Mouse (Mus musculus): ENCODE results near the gene Wdr92.
"Not testable (repeated sequence)": the region's sequence is repeated elsewhere in the genome, so short reads cannot be mapped to it uniquely, and the experiment has no call there.

The Wdr92 gene

GRCm38 (mm10) chr11:17211258-17212140, 29.6 kb downstream of the Wdr92 start, which contains the start of gene Pno1:
Gene Pno1, minus strand, starts transcription at chr11:17211568.
- peak; percentile 97 for DNase-seq (ENCODE audit: low spot score)

DNA sequence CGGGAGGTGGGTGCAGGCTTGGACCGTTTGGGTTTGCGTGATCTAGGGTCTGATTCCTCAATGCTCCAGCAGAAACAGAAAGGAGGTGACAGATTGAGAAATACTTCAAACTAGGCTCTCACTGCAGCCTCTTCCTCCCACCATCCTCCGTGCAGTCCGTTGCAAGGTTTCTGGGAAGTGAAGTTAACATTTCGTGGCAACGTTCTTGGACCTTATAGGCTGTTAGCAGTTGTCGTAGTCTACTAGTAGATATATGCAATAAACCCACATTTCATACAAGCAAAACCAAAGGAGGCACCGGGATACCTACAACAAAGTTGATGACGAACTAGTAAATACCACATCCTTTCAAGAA, 30.2 kb downstream of the Wdr92 start:
- DNase-seq (ENCODE audit: low spot score): no peak

DNA sequence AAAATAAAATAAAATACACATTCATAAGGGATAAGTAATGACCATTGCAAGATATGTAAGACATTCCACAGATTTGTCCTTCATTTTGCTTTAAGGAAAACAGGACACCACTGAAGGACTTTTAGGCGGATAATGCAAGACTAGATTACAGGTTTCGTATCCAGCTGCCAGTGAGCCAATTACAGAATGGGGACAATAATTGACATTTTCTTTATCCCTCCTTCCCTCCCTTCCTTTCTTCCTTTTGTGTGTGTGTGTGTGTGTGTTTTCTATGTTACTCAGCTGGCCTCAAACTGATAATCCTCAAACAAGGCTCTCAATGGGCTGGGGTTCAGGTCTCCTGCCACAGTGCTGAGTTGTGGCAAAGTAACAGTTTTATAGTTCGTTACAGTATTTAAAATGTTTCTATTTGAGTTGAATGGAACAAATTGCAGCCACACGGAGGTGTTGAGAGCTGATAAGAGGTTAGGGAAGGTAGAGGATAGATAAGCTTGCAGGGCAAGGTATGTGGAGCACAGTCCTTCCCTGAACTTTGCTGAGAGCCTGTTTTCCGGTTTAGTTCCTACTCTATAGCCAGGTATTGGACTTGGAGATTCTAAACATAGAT, 31.1 kb downstream of the Wdr92 start:
- no peak for DNase-seq (ENCODE audit: low spot score)

DNA sequence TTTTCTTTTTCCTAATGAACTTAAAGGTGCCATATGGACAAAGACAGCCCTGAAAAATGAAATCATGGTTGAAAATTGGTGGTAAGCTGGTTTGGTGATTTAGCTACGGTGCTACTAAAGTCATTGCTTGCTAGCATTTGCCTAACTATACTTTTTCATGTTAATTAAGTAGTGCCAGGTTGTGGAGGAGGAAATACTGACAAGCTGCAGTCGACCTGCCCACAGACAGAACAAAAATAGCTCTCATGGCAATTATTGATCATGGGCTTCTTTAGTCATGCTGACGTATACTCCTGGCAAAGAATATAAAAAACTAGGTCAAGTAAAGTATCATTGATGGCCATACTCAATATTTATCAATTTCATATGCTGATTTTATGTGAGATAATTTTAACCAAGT, 33.6 kb downstream of the Wdr92 start:
- DNase-seq (ENCODE audit: low spot score): no peak

- no peak for DNase-seq (ENCODE audit: low spot score)
Measured at GRCm38 (mm10) chr11:17221126-17221525, 39.2 kb downstream of the Wdr92 start.

GRCm38 (mm10) chr11:17232792-17233191, 50.9 kb downstream of the Wdr92 start:
- no peak for DNase-seq (ENCODE audit: low spot score)

DNA sequence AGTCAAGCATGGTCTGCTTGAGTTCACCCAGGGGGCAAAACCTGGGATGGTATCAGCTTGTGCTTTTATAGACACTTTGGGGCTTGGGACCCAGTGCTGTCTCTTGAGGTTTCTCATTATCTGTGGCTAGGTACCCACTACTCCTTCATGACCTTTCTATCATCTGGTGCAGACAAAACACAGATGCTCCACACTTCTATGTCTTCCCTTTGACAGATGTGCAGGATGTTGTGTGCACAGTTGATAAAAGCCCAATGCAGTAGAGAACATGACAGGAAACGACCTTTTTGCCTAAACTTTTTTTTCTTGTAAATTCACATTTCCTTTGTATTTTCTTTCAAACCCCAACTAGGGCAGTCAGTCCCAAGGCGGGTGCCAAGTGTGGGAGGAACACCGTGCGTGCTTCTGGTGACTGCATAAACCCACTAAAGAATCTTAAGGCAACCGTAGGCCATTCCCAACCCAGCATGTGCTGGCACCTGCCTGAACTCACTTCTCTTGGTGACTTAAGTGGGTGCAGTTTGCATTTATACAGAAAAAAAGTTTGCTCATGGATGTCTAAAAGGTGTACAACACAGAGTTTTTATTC, 54.6 kb downstream of the Wdr92 start:
- no peak for DNase-seq (ENCODE audit: low spot score)

DNA sequence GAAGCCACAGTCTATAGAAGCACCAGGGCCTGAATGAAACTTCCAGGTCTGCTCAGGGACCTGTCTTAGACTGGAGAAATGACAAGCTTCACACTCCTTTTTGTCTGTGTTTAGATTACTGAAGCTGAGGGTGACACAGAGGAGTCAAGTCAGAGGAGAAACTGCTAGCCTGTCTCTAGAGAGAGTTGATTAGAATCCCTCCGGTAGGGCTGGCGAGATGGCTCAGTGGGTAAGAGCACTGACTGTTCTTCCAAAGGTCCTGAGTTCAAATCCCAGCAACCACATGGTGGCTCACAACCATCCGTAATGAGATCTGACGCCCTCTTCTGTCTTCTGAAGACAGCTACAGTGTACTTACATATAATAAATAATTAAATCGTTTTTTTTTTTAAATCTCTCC, 56.7 kb downstream of the Wdr92 start:
- not testable (repeated sequence) for DNase-seq (ENCODE audit: low spot score)

DNA sequence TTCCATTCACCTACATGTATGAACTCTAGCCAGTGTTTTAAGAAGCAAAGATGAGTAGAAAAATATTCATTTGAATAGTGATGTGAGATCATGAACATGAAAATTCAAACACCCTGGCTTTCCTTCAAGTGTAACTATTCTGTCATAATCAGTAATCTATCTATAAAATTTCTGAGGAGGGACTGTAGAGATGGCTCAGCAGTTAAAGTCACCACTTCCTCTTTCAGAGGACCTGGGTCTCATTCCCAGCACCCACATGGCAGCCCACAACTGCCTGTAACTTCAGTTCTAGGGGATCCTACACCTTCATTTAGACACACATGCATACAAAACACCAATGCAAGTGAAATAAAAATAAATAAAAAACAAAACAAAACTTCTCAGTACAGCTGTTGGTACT, 66.8 kb downstream of the Wdr92 start:
- DNase-seq (ENCODE audit: low spot score): no peak

DNA sequence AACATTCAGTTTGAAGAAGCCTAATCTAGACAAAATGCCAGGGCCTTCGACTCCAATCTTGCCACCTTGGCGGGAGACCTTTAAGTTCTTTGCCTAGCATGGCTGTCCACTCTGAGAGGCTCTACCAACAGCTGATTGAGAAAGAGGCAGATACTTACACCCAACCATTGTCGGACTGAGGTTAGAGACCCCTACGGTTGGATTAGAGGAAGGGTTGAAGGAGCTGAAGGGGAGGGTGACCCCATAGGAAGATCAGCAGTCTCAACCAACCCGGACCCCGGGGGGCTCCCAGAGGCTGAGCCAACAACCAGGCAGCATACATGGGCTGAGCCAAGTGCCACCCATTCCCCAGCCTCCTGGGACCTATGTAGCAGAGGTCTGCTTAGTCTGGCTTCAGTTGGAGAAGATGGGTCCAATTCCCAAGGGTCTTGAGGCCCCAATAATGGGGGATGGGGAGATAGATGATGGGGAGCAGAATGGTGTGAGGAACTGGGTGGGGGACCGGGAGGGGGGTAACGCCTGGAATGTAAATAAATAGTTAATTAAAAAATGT, 75.0 kb downstream of the Wdr92 start:
- DNase-seq (ENCODE audit: low spot score): peak; percentile 21

GRCm38 (mm10) chr11:17257443-17257842, 75.5 kb downstream of the Wdr92 start, which contains the start of gene C1d:
Gene C1d, plus strand, starts transcription at chr11:17257579.
- DNase-seq (ENCODE audit: low spot score): peak; percentile 95

DNA sequence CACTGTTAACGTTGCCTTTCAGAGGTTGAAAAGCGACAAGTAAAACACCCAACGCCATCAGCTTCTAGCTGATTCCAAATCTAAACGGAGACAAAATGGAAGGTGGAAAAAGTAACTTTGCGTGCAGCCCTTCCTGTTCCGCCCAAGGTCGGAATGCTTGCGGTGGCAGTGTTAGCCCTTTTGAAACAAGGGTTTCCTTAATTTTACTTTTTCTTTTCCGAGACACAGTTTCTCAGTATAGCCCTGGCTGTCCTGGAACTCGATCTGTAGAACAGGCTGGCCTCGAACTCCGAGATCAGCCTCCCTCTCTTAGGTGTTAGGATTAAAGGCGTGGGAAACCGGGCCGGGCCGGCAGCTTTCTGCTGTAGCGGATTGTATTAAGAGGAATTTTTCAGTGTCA, 76.0 kb downstream of the Wdr92 start:
- DNase-seq (ENCODE audit: low spot score): peak; percentile 28

DNA sequence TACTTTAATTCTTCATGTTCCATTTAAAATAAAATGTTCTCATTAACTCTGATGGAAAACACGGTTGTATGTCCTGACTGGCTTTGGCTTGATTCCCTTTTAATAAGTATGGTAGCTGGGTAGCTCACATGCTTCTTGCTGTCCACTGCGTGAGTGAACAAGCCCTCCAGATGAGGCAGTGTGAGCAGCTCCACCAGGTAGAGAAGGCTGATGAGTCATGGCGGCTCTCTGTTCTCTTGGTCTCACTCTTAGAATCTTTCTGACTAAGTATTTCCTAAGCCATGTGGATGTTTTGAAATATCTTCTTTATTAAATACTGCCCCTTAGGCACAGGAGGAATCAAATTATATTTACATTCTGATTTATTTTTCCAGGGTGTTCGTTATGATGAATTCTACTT, 85.3 kb downstream of the Wdr92 start:
- no peak for DNase-seq (ENCODE audit: low spot score)

DNA sequence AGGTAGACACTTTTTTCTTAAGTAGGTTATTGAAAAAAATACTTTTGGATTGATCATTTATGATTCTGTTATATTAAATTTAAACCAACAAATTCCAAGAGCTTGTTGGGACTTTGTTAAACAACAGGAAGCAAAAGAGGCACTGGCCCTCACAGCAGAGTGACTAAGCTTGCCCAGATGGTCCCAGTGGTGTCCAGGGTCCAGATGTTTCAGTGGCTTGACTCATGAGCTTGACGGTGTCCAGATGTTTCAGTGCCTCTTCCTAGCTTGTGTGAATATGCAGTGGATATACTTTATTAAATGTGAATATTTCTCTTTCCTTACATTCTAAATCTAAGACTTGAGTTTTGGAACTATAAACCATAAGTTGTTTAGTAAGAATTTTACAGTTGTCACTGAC, 86.9 kb downstream of the Wdr92 start:
- DNase-seq (ENCODE audit: low spot score): no peak

DNA sequence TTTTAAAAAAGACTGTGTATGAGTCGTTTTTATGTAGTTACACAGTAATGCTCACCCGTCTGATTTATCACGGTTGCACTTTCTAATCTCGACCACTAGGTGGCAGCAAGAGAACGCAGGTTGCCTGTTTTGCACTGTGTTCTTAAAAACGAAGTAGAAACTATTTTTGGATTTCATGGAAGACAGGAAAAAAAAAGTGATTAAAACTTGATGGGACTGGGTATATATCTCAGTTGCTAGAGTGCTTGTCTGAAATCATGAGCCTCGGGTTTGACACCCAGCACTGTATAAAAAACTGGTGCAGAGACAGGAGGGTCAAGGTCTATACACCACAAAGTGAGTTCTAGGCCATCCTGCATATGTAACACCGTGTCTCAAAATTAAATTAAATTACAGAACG, 98.1 kb downstream of the Wdr92 start:
- DNase-seq (ENCODE audit: low spot score): peak; percentile 10
